ENCODE assay signal across 20 mouse cellular contexts in the genomic region with DNA sequence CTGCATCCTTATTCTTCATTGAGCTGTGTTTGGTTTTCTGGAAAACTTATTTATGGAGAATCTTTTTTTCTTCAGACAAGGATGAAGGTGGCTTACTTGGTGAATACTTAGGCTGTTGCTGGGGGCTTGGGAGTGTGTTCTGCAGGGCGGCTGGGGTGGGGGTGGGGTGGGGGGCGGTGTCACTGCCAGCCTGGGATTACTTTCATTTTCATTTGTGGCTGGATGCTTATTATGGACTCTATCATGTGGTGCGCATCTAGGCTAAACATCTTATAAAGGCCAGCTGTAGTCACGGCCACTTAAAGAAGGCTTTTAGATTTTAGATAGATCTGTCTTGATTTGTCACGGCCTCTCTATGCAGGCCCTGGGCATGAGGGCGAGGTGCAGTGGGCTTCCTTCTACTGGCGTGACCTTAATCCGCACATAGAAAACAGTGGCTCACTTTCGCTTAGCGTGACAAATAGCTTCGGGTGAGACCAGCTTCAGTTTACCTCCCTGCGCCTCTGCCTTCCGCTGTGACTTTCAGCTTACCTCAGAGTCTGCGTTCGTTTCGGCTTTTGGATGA.
DNase-seq lines count a peak whose midpoint lies in the region; ATAC-seq lines count a peak whose summit lies in the region.
"Had no signal": no experiment of that assay in that cellular context is flagged by ENCODE, and none has a peak within 500 bp of the region (broad histone marks: within the 10 kb centered on the region; RNA-seq: fewer than 3 reads in every experiment).

No protein-coding gene starts in this region.

- no peaks in the 10 kb centered on the region for H3K27me3 ChIP-seq in embryonic facial prominence, embryonic 11.5 days (ENCODE audit: control insufficient read depth, insufficient read depth, low read length)
- H3K27me3 ChIP-seq in embryonic facial prominence, embryonic 10.5 days (replicated peaks; ENCODE audit: low read depth, poor library complexity, severe bottlenecking): no peaks in the 10 kb centered on the region
- H3K27me3 ChIP-seq in midbrain, embryonic 10.5 days (ENCODE audit: low read depth, poor library complexity, severe bottlenecking): no peaks in the 10 kb centered on the region; the same call in 1 of the 2 replicates
- H3K27me3 ChIP-seq in midbrain, embryonic 15.5 days (replicated peaks): no peaks in the 10 kb centered on the region
- H3K27me3 ChIP-seq in embryonic facial prominence, embryonic 13.5 days: peaks cover 11% of the 10 kb centered on the region; the same call in 1 of the 2 replicates
- H3K27me3 ChIP-seq in midbrain, embryonic 14.5 days (ENCODE audit: control insufficient read depth, insufficient read depth, low read length): no peaks in the 10 kb centered on the region; the same call in 1 of the 2 replicates
- H3K27me3 ChIP-seq: heart, embryonic 13.5 days; megakaryocyte, embryonic 14.5 days had no signal

- ATAC-seq in embryonic facial prominence, embryonic 11.5 days (replicated peaks; ENCODE audit: insufficient number of reproducible peaks, low FRiP score, low TSS enrichment, low read depth): no peak; the same call in 1 of the 2 replicates
- ATAC-seq in midbrain, embryonic 15.5 days (replicated peaks): no peak
- ATAC-seq in embryonic facial prominence, embryonic 13.5 days (ENCODE audit: insufficient number of reproducible peaks, insufficient read depth, low FRiP score, low TSS enrichment, low read depth): no peak; the same call in 1 of the 2 replicates
- no peak; the same call in 1 of the 2 replicates for ATAC-seq in midbrain, embryonic 14.5 days (ENCODE audit: low FRiP score, low TSS enrichment)
- ATAC-seq: forebrain, embryonic 13.5 days; intestine, embryonic 16.5 days; lung, postnatal 0 days had no signal

- H3K9ac ChIP-seq in embryonic facial prominence, embryonic 11.5 days (replicated peaks; ENCODE audit: low read length): no peak overlapping the region
- H3K9ac ChIP-seq in midbrain, embryonic 15.5 days: no peak overlapping the region
- no peak overlapping the region for H3K9ac ChIP-seq in embryonic facial prominence, embryonic 13.5 days
- no peak overlapping the region for H3K9ac ChIP-seq in midbrain, embryonic 14.5 days (replicated peaks; ENCODE audit: low read length)
- H3K9ac ChIP-seq: forebrain, embryonic 13.5 days; heart, embryonic 13.5 days; liver, embryonic 14.5 days had no signal

- H3K36me3 ChIP-seq in embryonic facial prominence, embryonic 11.5 days (replicated peaks; ENCODE audit: control insufficient read depth, insufficient read depth, low read depth, low read length): no peaks in the 10 kb centered on the region
- no peaks in the 10 kb centered on the region for H3K36me3 ChIP-seq in embryonic facial prominence, embryonic 10.5 days (replicated peaks)
- H3K36me3 ChIP-seq in midbrain, embryonic 10.5 days: no peaks in the 10 kb centered on the region
- H3K36me3 ChIP-seq in midbrain, embryonic 15.5 days (replicated peaks): no peaks in the 10 kb centered on the region
- H3K36me3 ChIP-seq in embryonic facial prominence, embryonic 13.5 days: no peaks in the 10 kb centered on the region
- H3K36me3 ChIP-seq in midbrain, embryonic 14.5 days (ENCODE audit: control insufficient read depth, insufficient read depth, low read length): no peaks in the 10 kb centered on the region
- H3K36me3 ChIP-seq: heart, embryonic 13.5 days had no signal

- no peak overlapping the region for H3K27ac ChIP-seq in embryonic facial prominence, embryonic 11.5 days (replicated peaks; ENCODE audit: low read depth, low read length)
- H3K27ac ChIP-seq in embryonic facial prominence, embryonic 10.5 days (replicated peaks): no peak overlapping the region
- H3K27ac ChIP-seq in midbrain, embryonic 10.5 days (replicated peaks): peak overlapping the region; percentile 61
- H3K27ac ChIP-seq in midbrain, embryonic 15.5 days: no peak overlapping the region
- no peak overlapping the region for H3K27ac ChIP-seq in embryonic facial prominence, embryonic 13.5 days
- H3K27ac ChIP-seq in midbrain, embryonic 14.5 days (replicated peaks; ENCODE audit: low read depth, low read length): no peak overlapping the region
- H3K27ac ChIP-seq: forebrain, embryonic 13.5 days; heart, embryonic 13.5 days; liver, embryonic 14.5 days had no signal

- peak; percentile 52 for DNase-seq in embryonic facial prominence, embryonic 11.5 days (ENCODE audit: low spot score)
- no peak for DNase-seq in embryonic facial prominence, embryonic 10.5 days (ENCODE audit: low spot score)
- no peak for DNase-seq in midbrain, embryonic 10.5 days (ENCODE audit: low spot score)
- DNase-seq in midbrain, embryonic 14.5 days: peak; percentile 47
- no peak for DNase-seq in cerebellum, adult 8-10 months
- DNase-seq in thymus, postnatal 36 days: no peak
- DNase-seq: adrenal gland, postnatal 10 days; cerebellum, adult 11 months; cerebellum, postnatal 25 days; heart, postnatal 36 days; layer of hippocampus, postnatal 36 days; thymus, postnatal 4 days had no signal

- no peak overlapping the region for H3K4me2 ChIP-seq in embryonic facial prominence, embryonic 11.5 days (ENCODE audit: low read depth, low read length)
- no peak overlapping the region for H3K4me2 ChIP-seq in midbrain, embryonic 15.5 days
- H3K4me2 ChIP-seq in embryonic facial prominence, embryonic 13.5 days: peak overlapping the region; percentile 51
- peak overlapping the region; percentile 24 for H3K4me2 ChIP-seq in midbrain, embryonic 14.5 days (ENCODE audit: low read length)
- H3K4me2 ChIP-seq: forebrain, embryonic 13.5 days; heart, embryonic 13.5 days had no signal

- H3K4me1 ChIP-seq in embryonic facial prominence, embryonic 11.5 days (ENCODE audit: control insufficient read depth, insufficient read depth, low read length): no peaks in the 10 kb centered on the region; the same call in 1 of the 2 replicates
- H3K4me1 ChIP-seq in embryonic facial prominence, embryonic 10.5 days: peaks cover 25% of the 10 kb centered on the region
- peaks cover 31% of the 10 kb centered on the region for H3K4me1 ChIP-seq in midbrain, embryonic 10.5 days
- H3K4me1 ChIP-seq in midbrain, embryonic 15.5 days: peaks cover 5% of the 10 kb centered on the region; the same call in 1 of the 2 replicates
- peaks cover 44% of the 10 kb centered on the region for H3K4me1 ChIP-seq in embryonic facial prominence, embryonic 13.5 days
- peaks cover 25% of the 10 kb centered on the region for H3K4me1 ChIP-seq in midbrain, embryonic 14.5 days (ENCODE audit: control insufficient read depth, insufficient read depth, low read length)
- H3K4me1 ChIP-seq: heart, embryonic 13.5 days; megakaryocyte, embryonic 14.5 days had no signal

- no peaks in the 10 kb centered on the region for H3K9me3 ChIP-seq in embryonic facial prominence, embryonic 11.5 days (replicated peaks; ENCODE audit: control insufficient read depth, low read length)
- no peaks in the 10 kb centered on the region for H3K9me3 ChIP-seq in embryonic facial prominence, embryonic 10.5 days
- H3K9me3 ChIP-seq in midbrain, embryonic 10.5 days (replicated peaks): no peaks in the 10 kb centered on the region
- no peaks in the 10 kb centered on the region for H3K9me3 ChIP-seq in midbrain, embryonic 15.5 days
- H3K9me3 ChIP-seq in embryonic facial prominence, embryonic 13.5 days: no peaks in the 10 kb centered on the region
- H3K9me3 ChIP-seq in midbrain, embryonic 14.5 days (ENCODE audit: control insufficient read depth, low read length): no peaks in the 10 kb centered on the region
- H3K9me3 ChIP-seq: forebrain, embryonic 13.5 days; heart, embryonic 13.5 days; megakaryocyte, embryonic 14.5 days had no signal

- no peak overlapping the region for H3K4me3 ChIP-seq in embryonic facial prominence, embryonic 11.5 days (ENCODE audit: low read depth, low read length)
- H3K4me3 ChIP-seq in embryonic facial prominence, embryonic 10.5 days: no peak overlapping the region
- peak overlapping the region; percentile 21; the same call in 1 of the 2 replicates for H3K4me3 ChIP-seq in midbrain, embryonic 10.5 days
- no peak overlapping the region for H3K4me3 ChIP-seq in midbrain, embryonic 15.5 days
- peak overlapping the region; percentile 21; the same call in 1 of the 2 replicates for H3K4me3 ChIP-seq in embryonic facial prominence, embryonic 13.5 days
- no peak overlapping the region for H3K4me3 ChIP-seq in midbrain, embryonic 14.5 days (replicated peaks; ENCODE audit: low read depth, low read length)
- H3K4me3 ChIP-seq: forebrain, embryonic 13.5 days; heart, embryonic 13.5 days; megakaryocyte, embryonic 14.5 days had no signal

- 66% methylated on average over 16 of the region's 16 CpGs for WGBS in embryonic facial prominence, embryonic 11.5 days
- 77% methylated on average over 16 of the region's 16 CpGs for WGBS in embryonic facial prominence, embryonic 10.5 days
- 69% methylated on average over 16 of the region's 16 CpGs for WGBS in midbrain, embryonic 10.5 days
- whole genome bisulfite sequencing in midbrain, embryonic 15.5 days: 39% methylated on average over 16 of the region's 16 CpGs
- 37% methylated on average over 16 of the region's 16 CpGs for WGBS in embryonic facial prominence, embryonic 13.5 days
- 25% methylated on average over 16 of the region's 16 CpGs for WGBS in midbrain, embryonic 14.5 days

Comparison
In these comparisons a context has a peak if more than half of its experiments do, and no peak if none do; other contexts are left out.
1. DNase-seq: peak in embryonic facial prominence, embryonic 11.5 days (single experiment) and midbrain, embryonic 14.5 days (single experiment); none in embryonic facial prominence, embryonic 10.5 days (single experiment), midbrain, embryonic 10.5 days (single experiment), cerebellum, adult 8-10 months (single experiment) and thymus, postnatal 36 days (0 of 2).
2. H3K4me2 ChIP-seq: peak in embryonic facial prominence, embryonic 13.5 days (single experiment) and midbrain, embryonic 14.5 days (single experiment); none in embryonic facial prominence, embryonic 11.5 days (single experiment) and midbrain, embryonic 15.5 days (single experiment).
3. H3K4me3 ChIP-seq: peak in midbrain, embryonic 10.5 days (single experiment) and embryonic facial prominence, embryonic 13.5 days (single experiment); none in embryonic facial prominence, embryonic 11.5 days (single experiment), embryonic facial prominence, embryonic 10.5 days (single experiment), midbrain, embryonic 15.5 days (single experiment) and midbrain, embryonic 14.5 days (single experiment).